Mouse (Mus musculus) G1E-ER4 (cell line): ENCODE data around the gene Nup210l. TPM values are rescaled to one million over a fixed set of nuclear protein-coding genes. Genes with fewer than 3 reads are reported as not detected.

ENCODE experiments used
- GATA1 ChIP-seq: IDR thresholded peaks from one replicate; pipeline ENCODE4 v1.8.0; 2012; ENCODE audit warnings: low read length, inconsistent platforms
- polyA plus RNA-seq: library from polyadenylated mRNA; stranded (reverse); fragments of >175 nt; gene quantifications from 2 replicates; pipeline ENCODE4 v1.2.3, GENCODE M21; 2012

The Nup210l gene
- polyA plus RNA-seq, 1 experiment = not detected

DNA sequence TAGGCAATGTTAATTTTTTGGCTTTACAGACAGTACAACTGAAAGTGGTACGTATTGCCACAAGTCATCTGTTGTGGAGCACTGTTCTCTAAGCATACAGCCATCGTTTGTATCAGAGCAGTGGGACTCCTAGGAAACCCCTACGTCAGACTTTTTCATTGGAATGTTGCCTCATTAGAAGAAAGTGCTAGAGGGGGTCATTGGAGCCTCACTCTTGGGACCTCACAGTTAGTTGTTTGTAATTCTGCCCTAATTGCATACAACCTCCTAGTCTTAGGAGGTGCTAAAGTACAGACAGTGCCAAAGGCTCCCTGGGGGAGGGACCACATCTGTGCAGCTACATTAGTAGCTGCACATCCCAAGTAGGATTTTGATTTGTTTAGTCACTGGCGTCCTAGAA lies 90.8 kb downstream of the Nup210l start:
- TF ChIP-seq GATA1 = no peak

DNA sequence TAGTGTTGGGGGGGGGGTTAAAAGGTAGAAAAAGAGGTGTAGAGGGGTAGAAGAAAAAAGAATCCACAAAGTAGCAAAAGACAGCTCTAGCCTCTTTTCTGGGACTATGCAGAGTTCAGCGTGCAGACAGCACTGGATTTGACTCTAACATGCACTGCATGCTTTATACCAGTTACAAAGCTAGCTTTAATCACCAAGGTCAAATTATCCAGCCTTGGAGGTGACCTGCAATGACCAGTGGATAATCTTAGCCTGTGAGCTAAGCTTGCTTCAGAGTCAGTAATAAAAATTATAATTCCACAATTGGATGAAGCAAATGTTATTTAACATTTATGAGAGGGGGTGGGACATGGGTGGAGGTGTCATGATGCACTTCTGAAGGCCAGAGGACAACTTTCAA lies 91.7 kb downstream of the Nup210l start:
- TF ChIP-seq GATA1 = no peak

DNA sequence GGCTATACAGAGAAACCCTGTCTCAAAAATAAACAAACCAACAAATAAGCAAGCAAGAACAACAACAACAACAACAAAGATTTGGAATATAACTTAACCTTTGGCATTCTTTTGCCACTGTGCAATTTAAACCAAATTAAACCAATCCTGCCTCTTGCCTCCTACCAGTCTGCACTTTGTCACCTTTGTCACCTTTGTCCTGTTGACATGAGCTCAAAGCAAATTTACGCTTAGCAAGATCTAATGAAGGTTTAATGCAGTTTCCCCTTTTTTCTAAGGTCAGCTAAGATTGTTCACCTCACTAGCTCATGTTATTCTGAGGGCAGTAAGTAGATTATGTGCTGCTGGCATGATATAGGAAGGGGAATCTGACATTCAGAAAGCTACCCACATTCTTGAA lies 93.6 kb downstream of the Nup210l start:
- no peak for TF ChIP-seq GATA1

- TF ChIP-seq GATA1 = no peak
Observed at GRCm38 (mm10) chr3:90202884-90203283, 99.0 kb downstream of the Nup210l start.

DNA sequence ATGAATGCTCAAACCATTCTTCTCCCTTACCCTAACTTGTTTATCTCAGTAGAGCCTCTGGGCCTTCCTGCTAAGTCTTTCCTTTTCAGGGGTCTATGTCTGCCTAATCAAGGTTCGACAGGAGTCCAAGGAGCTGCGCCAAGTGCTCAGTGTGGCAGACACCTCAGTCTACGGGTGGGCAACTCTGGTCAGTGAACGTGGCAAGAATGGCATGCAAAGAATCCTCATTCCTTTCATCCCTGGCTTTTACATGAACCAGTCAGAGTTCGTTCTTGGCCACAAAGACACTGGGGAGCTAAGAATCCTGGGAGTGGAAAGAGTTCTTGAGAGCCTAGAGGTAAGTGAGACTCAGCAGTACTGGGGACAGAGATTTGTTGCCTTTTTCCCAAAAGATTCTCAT lies 99.7 kb downstream of the Nup210l start:
- TF ChIP-seq GATA1 = no peak

DNA sequence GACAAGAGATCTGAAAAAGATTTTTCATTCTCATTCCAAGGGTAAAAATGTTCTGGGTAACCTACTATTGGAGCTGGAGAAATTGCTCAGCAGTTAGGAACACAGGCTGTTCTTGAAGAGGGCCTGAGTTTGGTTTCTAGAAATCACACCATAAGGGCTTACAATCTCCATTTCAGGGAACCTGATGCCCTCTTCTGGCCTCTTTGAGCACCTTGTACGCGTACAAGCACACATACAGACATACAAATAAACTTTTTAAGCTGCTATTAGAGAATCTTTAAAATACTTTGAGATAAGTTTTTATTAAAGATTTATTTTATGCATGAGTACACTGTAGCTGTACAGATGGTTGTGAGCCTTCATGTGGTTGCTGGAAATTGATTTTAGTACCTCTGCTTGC lies 100.7 kb downstream of the Nup210l start:
- TF ChIP-seq GATA1 = no peak

- TF ChIP-seq GATA1 = no peak
Observed at GRCm38 (mm10) chr3:90208662-90209061, 104.7 kb downstream of the Nup210l start.

- no peak for TF ChIP-seq GATA1
Observed at GRCm38 (mm10) chr3:90209908-90210566, 106.1 kb downstream of the Nup210l start.

GRCm38 (mm10) chr3:90211475-90212398 lies 107.8 kb downstream of the Nup210l start:
- TF ChIP-seq GATA1 = no peak

DNA sequence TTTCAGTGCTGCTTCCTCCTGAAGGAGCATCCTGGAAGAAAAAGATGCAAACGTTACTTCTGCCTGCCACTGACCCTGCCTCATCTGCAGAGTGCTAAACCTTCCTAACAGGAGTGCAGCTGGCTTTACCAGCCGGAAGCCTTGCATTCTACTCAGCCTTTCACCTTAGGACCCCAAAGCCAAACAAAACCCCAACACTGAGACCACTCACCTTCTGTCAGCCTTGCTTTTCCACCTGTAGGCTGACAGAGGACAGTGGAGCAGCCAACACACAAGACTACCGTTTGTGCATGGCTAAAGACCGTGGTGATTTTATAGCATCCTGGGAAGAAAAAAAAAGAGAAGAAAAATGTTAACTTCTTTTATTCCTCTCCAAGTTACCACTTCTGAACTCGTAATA lies 108.8 kb downstream of the Nup210l start:
- TF ChIP-seq GATA1 = no peak

DNA sequence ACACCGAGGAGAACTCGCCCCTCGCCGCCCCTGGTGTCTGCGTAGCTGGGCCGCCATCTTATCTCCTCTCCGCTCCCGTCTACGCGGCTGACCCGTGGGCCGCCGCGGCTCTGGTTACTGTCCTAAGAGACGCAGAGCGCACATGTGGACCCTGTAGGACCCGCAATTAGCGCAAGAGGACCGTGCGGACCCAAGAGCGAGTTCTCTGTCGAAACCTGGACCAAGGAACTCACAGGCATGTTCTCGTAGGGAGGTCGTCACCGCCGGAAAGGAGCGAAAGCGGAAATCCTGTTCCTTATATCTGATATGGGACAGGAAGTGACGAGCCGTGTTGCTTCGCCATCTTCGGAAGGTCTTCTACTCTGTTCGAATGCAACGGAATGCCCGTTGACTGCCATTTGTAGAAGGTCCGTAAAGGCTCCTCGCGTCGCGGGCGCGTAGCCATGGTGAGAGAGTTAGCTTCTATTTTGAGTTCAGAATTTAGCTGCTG lies 109.5 kb downstream of the Nup210l start, which contains the start of the genes Rps27 and Rab13:
Rps27 (minus strand) TSS at position 275 of the 490 bp plus-strand sequence.
Rab13 (plus strand) TSS at position 319 of the 490 bp plus-strand sequence.
- no peak for TF ChIP-seq GATA1

GRCm38 (mm10) chr3:90213956-90214684 lies 110.2 kb downstream of the Nup210l start:
- no peak for TF ChIP-seq GATA1

DNA sequence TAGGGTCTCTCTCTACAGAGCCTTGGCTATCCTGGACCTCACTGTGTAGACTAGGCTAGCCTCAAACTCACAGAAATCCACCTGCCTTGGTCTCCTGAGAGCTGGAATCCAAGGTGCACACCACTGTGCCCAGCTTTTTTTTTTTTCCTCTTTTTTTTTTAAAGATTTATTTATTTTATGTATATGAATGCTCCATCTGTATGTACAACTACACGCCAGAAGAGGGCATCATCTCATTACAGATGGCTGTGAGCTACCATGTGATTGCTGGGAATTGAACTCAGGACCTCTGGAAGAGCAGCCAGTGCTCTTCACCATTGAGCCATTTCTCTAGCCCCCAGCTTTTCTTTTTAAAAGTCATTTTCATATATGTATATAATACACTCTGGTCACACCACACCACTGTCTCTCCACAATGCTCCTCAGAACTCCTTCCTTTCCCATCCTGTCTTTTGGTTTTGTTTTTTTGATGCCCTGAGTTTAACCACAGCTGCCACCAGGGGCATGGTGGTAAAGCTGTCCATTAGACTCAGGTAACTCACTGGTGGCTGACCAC lies 112.0 kb downstream of the Nup210l start:
- TF ChIP-seq GATA1 = no peak

DNA sequence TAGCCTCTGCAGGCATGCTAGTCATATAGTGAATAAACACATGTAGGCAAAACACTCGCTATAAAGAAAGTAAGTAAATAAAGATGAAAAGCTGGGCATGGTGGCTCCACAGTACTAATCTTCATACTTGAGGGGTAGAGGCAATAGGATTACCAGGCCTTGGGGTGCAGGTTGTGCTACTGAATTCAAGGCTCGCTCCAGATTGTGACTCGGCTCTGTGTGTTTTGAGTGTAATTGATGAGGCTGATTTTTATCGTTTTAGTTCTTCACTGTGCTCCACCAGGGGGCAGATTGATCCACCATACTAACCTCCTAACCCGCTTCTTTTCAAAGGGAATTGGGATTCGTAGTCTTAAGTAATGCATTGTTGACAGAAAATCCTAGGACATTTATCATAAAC lies 116.2 kb downstream of the Nup210l start:
- TF ChIP-seq GATA1 = no peak

DNA sequence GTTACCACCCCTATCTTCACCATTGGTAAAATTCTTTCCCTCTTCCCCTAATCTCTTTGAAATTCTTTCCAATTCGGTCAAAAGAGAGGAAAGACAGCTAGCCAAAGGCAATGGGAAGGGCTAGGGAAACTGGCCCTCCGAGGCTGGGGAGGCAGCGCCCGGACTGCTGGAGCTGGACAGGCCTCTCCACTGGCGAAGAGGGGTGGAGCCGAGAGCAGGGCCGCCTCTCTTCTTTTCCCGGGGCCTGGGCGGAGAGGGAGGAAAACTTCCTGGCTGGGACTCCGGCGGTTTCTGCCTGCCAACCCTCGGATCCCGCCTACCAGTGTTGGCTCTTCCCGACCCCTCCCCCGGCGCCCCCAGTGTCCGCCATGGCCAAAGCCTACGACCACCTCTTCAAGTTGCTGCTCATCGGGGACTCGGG lies 116.6 kb downstream of the Nup210l start:
- no peak for TF ChIP-seq GATA1
